ENCODE assay signal across 8 mouse cellular contexts in the genomic region with DNA sequence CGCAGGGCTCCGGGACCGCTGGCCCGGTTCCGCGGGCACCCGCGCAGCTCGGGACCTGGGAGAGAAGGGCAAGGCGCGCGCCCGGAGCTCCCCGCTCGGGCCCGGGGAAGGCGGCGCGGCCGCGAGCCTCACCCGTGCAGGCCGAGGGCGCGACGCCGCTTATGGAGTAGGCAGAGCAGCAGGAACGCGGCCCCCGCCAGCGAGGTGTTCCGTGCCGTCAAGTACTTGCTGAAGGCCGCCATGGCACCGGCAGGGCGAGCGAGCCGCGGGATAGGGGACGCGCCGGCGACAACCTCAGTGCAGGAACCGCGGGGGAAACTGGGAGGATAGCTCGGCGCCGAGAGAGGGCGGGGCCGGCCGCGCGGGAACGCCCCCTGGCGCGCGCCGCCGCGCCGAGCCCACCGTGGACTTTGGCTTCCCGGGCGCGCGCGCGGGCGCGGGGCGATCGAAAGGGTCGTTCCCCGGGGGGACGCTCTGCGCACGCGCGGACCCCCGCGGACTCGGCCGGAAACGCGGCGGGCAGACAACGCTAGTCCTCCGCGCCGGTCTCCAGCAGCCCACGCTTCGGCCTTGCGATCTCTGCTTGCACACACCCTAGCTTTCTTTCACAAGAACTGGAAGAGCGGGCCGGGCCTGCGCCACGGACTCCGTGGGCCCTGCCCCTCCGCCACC. TPM values are rescaled to one million over a fixed set of nuclear protein-coding genes. Genes with fewer than 3 reads are reported as not detected.
DNase-seq lines count a peak whose midpoint lies in the region; ATAC-seq and TF ChIP-seq lines count a peak whose summit lies in the region.

A gene (minus strand): TSS at position 426 of the 672 bp plus-strand sequence.

- DNase-seq in 416B (ENCODE audit: low read depth) (peak; percentile 69), liver (peak; percentile 85)
- peak; percentile 94 for DNase-seq in heart, embryonic 10.5 days (ENCODE audit: low spot score)
- peak; percentile 73 to 88 for DNase-seq in spleen, postnatal 4 days (ENCODE audit: low spot score in 2 of 2)

- no peak for TF ChIP-seq CTCF in bone marrow, adult 2 months (IDR thresholded peaks at IDR 0.05; ENCODE audit: control insufficient read depth, insufficient read depth, low read length)

- H3K4me1 ChIP-seq in bone marrow, adult 2 months (ENCODE audit: control insufficient read depth, insufficient read depth, low read length) = no peaks in the 10 kb centered on the region
- peaks cover 30% of the 10 kb centered on the region for H3K4me1 ChIP-seq in embryonic facial prominence, embryonic 15.5 days
- H3K4me1 ChIP-seq in heart, embryonic 10.5 days = peaks cover 22% of the 10 kb centered on the region
- peaks cover 18% of the 10 kb centered on the region; the same call in 1 of the 2 replicates for H3K4me1 ChIP-seq in kidney, embryonic 15.5 days

- peak within 1 kb of the TSS; percentile 91 for H3K27ac ChIP-seq in bone marrow, adult 2 months (ENCODE audit: control insufficient read depth, insufficient read depth, low read depth, low read length, poor library complexity)
- H3K27ac ChIP-seq in embryonic facial prominence, embryonic 15.5 days (replicated peaks) = peak within 1 kb of the TSS; percentile 99
- peak within 1 kb of the TSS; percentile 99 for H3K27ac ChIP-seq in heart, embryonic 10.5 days
- peak within 1 kb of the TSS; percentile 99 for H3K27ac ChIP-seq in kidney, embryonic 15.5 days

- peak within 1 kb of the TSS; percentile 91 for H3K9ac ChIP-seq in embryonic facial prominence, embryonic 15.5 days
- peak within 1 kb of the TSS; percentile 94 for H3K9ac ChIP-seq in kidney, embryonic 15.5 days

- H3K9me3 ChIP-seq in embryonic facial prominence, embryonic 15.5 days (replicated peaks) = no peaks in the 10 kb centered on the region
- no peaks in the 10 kb centered on the region for H3K9me3 ChIP-seq in heart, embryonic 10.5 days
- no peaks in the 10 kb centered on the region for H3K9me3 ChIP-seq in kidney, embryonic 15.5 days (replicated peaks)

- H3K36me3 ChIP-seq in embryonic facial prominence, embryonic 15.5 days = no peaks in the 10 kb centered on the region
- H3K36me3 ChIP-seq in heart, embryonic 10.5 days = no peaks in the 10 kb centered on the region
- no peaks in the 10 kb centered on the region for H3K36me3 ChIP-seq in kidney, embryonic 15.5 days

- TF ChIP-seq POLR2A in bone marrow, adult 2 months (IDR thresholded peaks at IDR 0.05; ENCODE audit: borderline replicate concordance, control insufficient read depth, low read depth, low read length) = peak; percentile 62; the same call in 1 of the 2 replicates

- H3K27me3 ChIP-seq in embryonic facial prominence, embryonic 15.5 days = no peaks in the 10 kb centered on the region
- no peaks in the 10 kb centered on the region for H3K27me3 ChIP-seq in heart, embryonic 10.5 days (ENCODE audit: insufficient read depth, poor library complexity, severe bottlenecking)
- no peaks in the 10 kb centered on the region for H3K27me3 ChIP-seq in kidney, embryonic 15.5 days

- H3K4me3 ChIP-seq in bone marrow, adult 2 months (replicated peaks; ENCODE audit: control insufficient read depth, low read depth, low read length) = peak within 1 kb of the TSS; percentile 96
- H3K4me3 ChIP-seq in embryonic facial prominence, embryonic 15.5 days (replicated peaks) = peak within 1 kb of the TSS; percentile 92
- peak within 1 kb of the TSS; percentile 94 for H3K4me3 ChIP-seq in heart, embryonic 10.5 days
- H3K4me3 ChIP-seq in kidney, embryonic 15.5 days (replicated peaks) = peak within 1 kb of the TSS; percentile 83

- WGBS in bone marrow, adult 2 months = under 1% methylated on average over 89 of the region's 99 CpGs
- WGBS in embryonic facial prominence, embryonic 15.5 days = under 1% methylated on average over 88 of the region's 99 CpGs
- under 1% methylated on average over 97 of the region's 99 CpGs for WGBS in heart, embryonic 10.5 days
- under 1% methylated on average over 84 of the region's 99 CpGs for WGBS in kidney, embryonic 15.5 days

- peak; percentile 91 for ATAC-seq in embryonic facial prominence, embryonic 15.5 days (ENCODE audit: insufficient number of reproducible peaks, low FRiP score, low TSS enrichment, low read depth)
- peak; percentile 95 for ATAC-seq in kidney, embryonic 15.5 days (replicated peaks; ENCODE audit: low FRiP score)
- ATAC-seq in monocyte, adult 5-6 weeks (replicated peaks; ENCODE audit: insufficient number of reproducible peaks, low FRiP score, low TSS enrichment, poor library complexity, severe bottlenecking) = peak; percentile 64

- H3K4me2 ChIP-seq in embryonic facial prominence, embryonic 15.5 days (replicated peaks) = peak within 1 kb of the TSS; percentile 65
- H3K4me2 ChIP-seq in kidney, embryonic 15.5 days = peak within 1 kb of the TSS; percentile 65

RNA-seq across cellular contexts. Expression of the gene that starts here (rescaled TPM):
- polyA plus RNA-seq in bone marrow, adult 2 months (2011; ENCODE audit: insufficient read depth, insufficient read length, low replicate concordance, missing spikeins) = 4.0 and 6.3 TPM in 2 replicates
- polyA plus RNA-seq in embryonic facial prominence, embryonic 15.5 days (2015; fragmentation: Nextera tagmentation; extraction: Ambion mirVana) = 58.6 and 62.6 TPM in 2 replicates
- 45.5 and 46.1 TPM in 2 replicates for polyA plus RNA-seq in heart, embryonic 10.5 days (2016; fragmentation: Nextera tagmentation; extraction: Ambion mirVana)
- polyA plus RNA-seq in kidney, embryonic 15.5 days (2015; fragmentation: Nextera tagmentation; extraction: Ambion mirVana) = 65.3 and 67.2 TPM in 2 replicates
- 9.3 to 16.1 TPM (median 15.6 TPM) in 3 replicates for total RNA-seq in monocyte, adult 5-6 weeks (2017)

Comparison
In these comparisons a context has a peak if more than half of its experiments do, and no peak if none do; other contexts are left out.
1. Peak in every context shown above with its lines: DNase-seq, ATAC-seq, H3K4me3 ChIP-seq and H3K27ac ChIP-seq.